Mouse (Mus musculus): ENCODE results near the gene Ccdc134. TPM values are rescaled to one million over a fixed set of nuclear protein-coding genes. Genes with fewer than 3 reads are reported as not detected.
A peak's percentile ranks its signal among the peaks of the same experiment; 100 is the strongest.

Ccdc134 gene
- polyA plus RNA-seq, 1 experiment from 2014 or later, result 25.6 TPM

GRCm38 (mm10) chr15:82135372-82135771 is 7.7 kb downstream of the Ccdc134 start:
- no peak for DNase-seq (ENCODE audit: low spot score)
- H3K36me3 ChIP-seq, result peaks cover 37% of the 10 kb centered on the region
- H3K9me3 ChIP-seq (replicated peaks), result no peaks in the 10 kb centered on the region
- no peaks in the 10 kb centered on the region for H3K4me1 ChIP-seq
- H3K27ac ChIP-seq (replicated peaks), result no peak overlapping the region
- WGBS, result 90% methylated on average over 4 of the region's 4 CpGs
- H3K27me3 ChIP-seq (ENCODE audit: low read depth, poor library complexity, severe bottlenecking), result no peaks in the 10 kb centered on the region
- H3K4me3 ChIP-seq, result no peak overlapping the region

- WGBS, result 62% methylated on average over 4 of the region's 4 CpGs
- Histone ChIP-seq H3K4me1 (peaks cover 2% of the 10 kb centered on the region), H3K27me3 (ENCODE audit: low read depth, poor library complexity, severe bottlenecking) (no peaks in the 10 kb centered on the region), H3K4me3 (no peak overlapping the region), H3K36me3 (peaks cover 28% of the 10 kb centered on the region), H3K9me3 (replicated peaks) (no peaks in the 10 kb centered on the region), H3K27ac (replicated peaks) (no peak overlapping the region)
- DNase-seq (ENCODE audit: low spot score), result peak; percentile 54
Measured at GRCm38 (mm10) chr15:82138565-82138964, 10.8 kb downstream of the Ccdc134 start.

GRCm38 (mm10) chr15:82139196-82139595 is 11.5 kb downstream of the Ccdc134 start:
- no peaks in the 10 kb centered on the region for H3K27me3 ChIP-seq (ENCODE audit: low read depth, poor library complexity, severe bottlenecking)
- WGBS, result 94% methylated on average over 8 of the region's 8 CpGs
- H3K4me1 ChIP-seq, result peaks cover 8% of the 10 kb centered on the region
- no peak overlapping the region for H3K27ac ChIP-seq (replicated peaks)
- H3K4me3 ChIP-seq, result no peak overlapping the region
- no peak for DNase-seq (ENCODE audit: low spot score)
- H3K36me3 ChIP-seq, result peaks cover 28% of the 10 kb centered on the region
- H3K9me3 ChIP-seq (replicated peaks), result no peaks in the 10 kb centered on the region

- H3K9me3 ChIP-seq (replicated peaks), result no peaks in the 10 kb centered on the region
- peaks cover 19% of the 10 kb centered on the region for H3K4me1 ChIP-seq
- H3K4me3 ChIP-seq, result no peak overlapping the region
- H3K27ac ChIP-seq (replicated peaks), result peak overlapping the region; percentile 63; the same call in 1 of the 2 replicates
- 83% methylated on average over 3 of the region's 3 CpGs for WGBS
- H3K36me3 ChIP-seq, result peaks cover 24% of the 10 kb centered on the region
- H3K27me3 ChIP-seq (ENCODE audit: low read depth, poor library complexity, severe bottlenecking), result no peaks in the 10 kb centered on the region
- no peak for DNase-seq (ENCODE audit: low spot score)
Measured at GRCm38 (mm10) chr15:82140355-82140754, 12.6 kb downstream of the Ccdc134 start.

- peak overlapping the region; percentile 99 for H3K27ac ChIP-seq (replicated peaks)
- H3K4me3 ChIP-seq, result no peak overlapping the region
- 87% methylated on average over 5 of the region's 5 CpGs for WGBS
- peaks cover 44% of the 10 kb centered on the region for H3K4me1 ChIP-seq
- H3K36me3 ChIP-seq, result peaks cover 20% of the 10 kb centered on the region
- no peak for DNase-seq (ENCODE audit: low spot score)
- no peaks in the 10 kb centered on the region for H3K9me3 ChIP-seq (replicated peaks)
- no peaks in the 10 kb centered on the region for H3K27me3 ChIP-seq (ENCODE audit: low read depth, poor library complexity, severe bottlenecking)
Measured at GRCm38 (mm10) chr15:82144157-82144556, 16.4 kb downstream of the Ccdc134 start.

- H3K27me3 ChIP-seq (ENCODE audit: low read depth, poor library complexity, severe bottlenecking), result no peaks in the 10 kb centered on the region
- peak overlapping the region; percentile 99 for H3K27ac ChIP-seq (replicated peaks)
- DNase-seq (ENCODE audit: low spot score), result no peak
- H3K36me3 ChIP-seq, result peaks cover 25% of the 10 kb centered on the region
- H3K9me3 ChIP-seq (replicated peaks), result no peaks in the 10 kb centered on the region
- WGBS, result 56% methylated on average over 2 of the region's 2 CpGs
- H3K4me3 ChIP-seq, result peak overlapping the region; percentile 94; the same call in 1 of the 2 replicates
- H3K4me1 ChIP-seq, result peaks cover 50% of the 10 kb centered on the region
Measured at GRCm38 (mm10) chr15:82145408-82145807, 17.7 kb downstream of the Ccdc134 start.

GRCm38 (mm10) chr15:82145851-82146769 is 18.4 kb downstream of the Ccdc134 start:
- WGBS, result 19% methylated on average over 11 of the region's 11 CpGs
- peaks cover 53% of the 10 kb centered on the region for H3K4me1 ChIP-seq
- peaks cover 24% of the 10 kb centered on the region for H3K36me3 ChIP-seq
- H3K9me3 ChIP-seq (replicated peaks), result no peaks in the 10 kb centered on the region
- DNase-seq (ENCODE audit: low spot score), result no peak
- H3K4me3 ChIP-seq, result peak overlapping the region; percentile 94
- no peaks in the 10 kb centered on the region for H3K27me3 ChIP-seq (ENCODE audit: low read depth, poor library complexity, severe bottlenecking)
- peak overlapping the region; percentile 99 for H3K27ac ChIP-seq (replicated peaks)

GRCm38 (mm10) chr15:82146770-82147610 is 19.3 kb downstream of the Ccdc134 start, which contains the start of gene Srebf2:
Srebf2 (plus strand) TSS chr15:82147181.
- peaks cover 55% of the 10 kb centered on the region for H3K4me1 ChIP-seq
- DNase-seq (ENCODE audit: low spot score), result peak; percentile 100
- H3K9me3 ChIP-seq (replicated peaks), result no peaks in the 10 kb centered on the region
- peak within 1 kb of the TSS; percentile 94 for H3K4me3 ChIP-seq
- peak within 1 kb of the TSS; percentile 99 for H3K27ac ChIP-seq (replicated peaks)
- WGBS, result under 1% methylated on average over 77 of the region's 79 CpGs
- H3K27me3 ChIP-seq (ENCODE audit: low read depth, poor library complexity, severe bottlenecking), result no peaks in the 10 kb centered on the region
- H3K36me3 ChIP-seq, result peaks cover 22% of the 10 kb centered on the region

- no peaks in the 10 kb centered on the region for H3K9me3 ChIP-seq (replicated peaks)
- H3K27me3 ChIP-seq (ENCODE audit: low read depth, poor library complexity, severe bottlenecking), result no peaks in the 10 kb centered on the region
- peaks cover 60% of the 10 kb centered on the region for H3K4me1 ChIP-seq
- peaks cover 28% of the 10 kb centered on the region for H3K36me3 ChIP-seq
- H3K27ac ChIP-seq (replicated peaks), result peak overlapping the region; percentile 99
- WGBS, result 1% methylated on average over 49 of the region's 50 CpGs
- peak overlapping the region; percentile 94 for H3K4me3 ChIP-seq
- peak; percentile 78 for DNase-seq (ENCODE audit: low spot score)
Measured at GRCm38 (mm10) chr15:82147611-82148111, 19.9 kb downstream of the Ccdc134 start.

GRCm38 (mm10) chr15:82148510-82148911 is 20.8 kb downstream of the Ccdc134 start:
- H3K27ac ChIP-seq (replicated peaks), result peak overlapping the region; percentile 99
- H3K9me3 ChIP-seq (replicated peaks), result no peaks in the 10 kb centered on the region
- no peaks in the 10 kb centered on the region for H3K27me3 ChIP-seq (ENCODE audit: low read depth, poor library complexity, severe bottlenecking)
- 38% methylated on average over 9 of the region's 9 CpGs for WGBS
- DNase-seq (ENCODE audit: low spot score), result no peak
- H3K4me3 ChIP-seq, result peak overlapping the region; percentile 94
- H3K4me1 ChIP-seq, result peaks cover 62% of the 10 kb centered on the region
- peaks cover 33% of the 10 kb centered on the region for H3K36me3 ChIP-seq

GRCm38 (mm10) chr15:82150042-82150441 is 22.3 kb downstream of the Ccdc134 start:
- no peaks in the 10 kb centered on the region for H3K9me3 ChIP-seq (replicated peaks)
- no peak for DNase-seq (ENCODE audit: low spot score)
- no peaks in the 10 kb centered on the region for H3K27me3 ChIP-seq (ENCODE audit: low read depth, poor library complexity, severe bottlenecking)
- no peak overlapping the region for H3K27ac ChIP-seq (replicated peaks)
- H3K36me3 ChIP-seq, result peaks cover 47% of the 10 kb centered on the region
- peaks cover 56% of the 10 kb centered on the region for H3K4me1 ChIP-seq
- H3K4me3 ChIP-seq, result no peak overlapping the region

- Histone ChIP-seq H3K4me1 (peaks cover 46% of the 10 kb centered on the region), H3K9me3 (replicated peaks) (no peaks in the 10 kb centered on the region), H3K27me3 (ENCODE audit: low read depth, poor library complexity, severe bottlenecking) (no peaks in the 10 kb centered on the region), H3K27ac (replicated peaks) (no peak overlapping the region), H3K4me3 (no peak overlapping the region), H3K36me3 (peaks cover 59% of the 10 kb centered on the region)
- no peak for DNase-seq (ENCODE audit: low spot score)
- WGBS, result 96% methylated on average over 4 of the region's 4 CpGs
Measured at GRCm38 (mm10) chr15:82151176-82151575, 23.5 kb downstream of the Ccdc134 start.

Measured in midbrain, embryonic 10.5 days (tissue).